Mouse (Mus musculus): ENCODE measurements at regions not wholly inside any gene's neighbourhood (a gene's known extent, or its start where the extent isn't known, plus 50 kb on each side); places are given as distances from the start of the nearest gene placed in this dataset.

DNA sequence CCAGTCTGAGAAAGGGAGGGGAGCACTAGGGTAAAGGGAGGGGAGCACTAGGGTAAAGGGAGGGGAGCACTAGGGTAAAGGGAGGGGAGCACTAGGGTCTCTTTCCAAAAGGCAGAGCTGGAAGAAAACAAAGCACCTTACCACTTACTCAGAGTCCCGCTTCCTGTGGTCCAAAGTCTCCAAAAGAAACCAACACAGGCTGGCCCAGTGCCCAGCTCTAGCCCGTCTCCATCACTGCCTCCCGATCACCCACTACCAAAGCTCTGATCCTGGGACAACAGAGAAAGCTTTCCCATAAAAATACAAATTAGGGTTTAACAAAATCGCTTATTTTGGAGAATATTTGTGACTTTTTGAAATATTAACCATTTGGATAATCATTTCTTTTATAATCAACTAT is 188.4 kb upstream of the Ppp2r2d start:
- 79% methylated on average over 4 of the region's 4 CpGs for WGBS

GRCm38 (mm10) chr7:138657076-138657475 is 188.8 kb upstream of the Ppp2r2d start:
- H3K4me3 ChIP-seq (ENCODE audit: low read depth, low read length) = no peak overlapping the region
- no peaks in the 10 kb centered on the region for H3K36me3 ChIP-seq (ENCODE audit: control insufficient read depth, insufficient read depth, low read length)
- no peaks in the 10 kb centered on the region for H3K4me1 ChIP-seq (ENCODE audit: control insufficient read depth, insufficient read depth, low read length)
- no peaks in the 10 kb centered on the region; the same call in 1 of the 2 replicates for H3K9me3 ChIP-seq (ENCODE audit: control insufficient read depth, low read depth, low read length)
- H3K9ac ChIP-seq (replicated peaks; ENCODE audit: low read depth, low read length) = no peak overlapping the region
- WGBS = 86% methylated on average over 2 of the region's 2 CpGs
- no peak overlapping the region for H3K27ac ChIP-seq (ENCODE audit: low read length)
- no peak for ATAC-seq (ENCODE audit: insufficient number of reproducible peaks, insufficient read depth, low FRiP score, low read depth)
- no peak overlapping the region for H3K4me2 ChIP-seq (replicated peaks; ENCODE audit: low read depth, low read length)
- no peaks in the 10 kb centered on the region for H3K27me3 ChIP-seq (ENCODE audit: control insufficient read depth, insufficient read depth, low read length)

More for the DNA sequence above, 188.4 kb upstream of the Ppp2r2d start:
- Histone ChIP-seq H3K4me2 (replicated peaks; ENCODE audit: low read depth, low read length) (no peak overlapping the region), H3K9ac (replicated peaks; ENCODE audit: low read depth, low read length) (no peak overlapping the region), H3K9me3 (ENCODE audit: control insufficient read depth, low read depth, low read length) (no peaks in the 10 kb centered on the region; the same call in 1 of the 2 replicates), H3K36me3 (ENCODE audit: control insufficient read depth, insufficient read depth, low read length) (no peaks in the 10 kb centered on the region), H3K4me1 (ENCODE audit: control insufficient read depth, insufficient read depth, low read length) (no peaks in the 10 kb centered on the region), H3K4me3 (ENCODE audit: low read depth, low read length) (no peak overlapping the region), H3K27ac (ENCODE audit: low read length) (no peak overlapping the region), H3K27me3 (ENCODE audit: control insufficient read depth, insufficient read depth, low read length) (no peaks in the 10 kb centered on the region)
- no peak for ATAC-seq (ENCODE audit: insufficient number of reproducible peaks, insufficient read depth, low FRiP score, low read depth)

DNA sequence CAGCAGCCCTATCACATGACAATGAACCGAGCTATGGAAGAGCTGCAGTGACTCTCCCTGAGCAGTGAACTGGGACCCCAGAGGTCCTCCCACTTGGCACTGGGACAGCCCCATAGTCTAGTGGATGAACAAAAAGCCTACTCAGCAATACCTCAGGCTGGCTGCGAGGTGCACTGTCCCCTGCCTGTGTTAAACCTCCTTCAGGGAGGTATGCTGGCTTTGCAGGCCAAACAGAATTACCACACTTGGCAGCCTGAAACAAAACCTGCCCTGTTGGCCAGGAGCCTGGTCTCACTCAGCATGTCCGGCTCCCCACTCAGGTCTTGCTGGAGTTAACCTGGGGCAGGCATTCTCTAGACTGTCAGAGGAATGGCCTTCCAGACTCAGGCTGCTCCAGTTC is 189.9 kb upstream of the Ppp2r2d start:
- H3K4me2 ChIP-seq (replicated peaks; ENCODE audit: low read depth, low read length) = no peak overlapping the region
- no peaks in the 10 kb centered on the region for H3K36me3 ChIP-seq (ENCODE audit: control insufficient read depth, insufficient read depth, low read length)
- H3K4me1 ChIP-seq (ENCODE audit: control insufficient read depth, insufficient read depth, low read length) = no peaks in the 10 kb centered on the region
- H3K27me3 ChIP-seq (ENCODE audit: control insufficient read depth, insufficient read depth, low read length) = no peaks in the 10 kb centered on the region
- H3K27ac ChIP-seq (ENCODE audit: low read length) = no peak overlapping the region
- no peak overlapping the region for H3K9ac ChIP-seq (replicated peaks; ENCODE audit: low read depth, low read length)
- no peak overlapping the region for H3K4me3 ChIP-seq (ENCODE audit: low read depth, low read length)
- no peak for ATAC-seq (ENCODE audit: insufficient number of reproducible peaks, insufficient read depth, low FRiP score, low read depth)
- no peaks in the 10 kb centered on the region; the same call in 1 of the 2 replicates for H3K9me3 ChIP-seq (ENCODE audit: control insufficient read depth, low read depth, low read length)
- WGBS = 43% methylated on average over 3 of the region's 3 CpGs

- 82% methylated on average over 5 of the region's 5 CpGs for WGBS
- no peaks in the 10 kb centered on the region for H3K4me1 ChIP-seq (ENCODE audit: control insufficient read depth, insufficient read depth, low read length)
- H3K27me3 ChIP-seq (ENCODE audit: control insufficient read depth, insufficient read depth, low read length) = no peaks in the 10 kb centered on the region
- H3K27ac ChIP-seq (ENCODE audit: low read length) = no peak overlapping the region
- H3K4me2 ChIP-seq (replicated peaks; ENCODE audit: low read depth, low read length) = no peak overlapping the region
- no peak for ATAC-seq (ENCODE audit: insufficient number of reproducible peaks, insufficient read depth, low FRiP score, low read depth)
- no peaks in the 10 kb centered on the region for H3K36me3 ChIP-seq (ENCODE audit: control insufficient read depth, insufficient read depth, low read length)
- H3K9ac ChIP-seq (replicated peaks; ENCODE audit: low read depth, low read length) = no peak overlapping the region
- no peaks in the 10 kb centered on the region; the same call in 1 of the 2 replicates for H3K9me3 ChIP-seq (ENCODE audit: control insufficient read depth, low read depth, low read length)
- H3K4me3 ChIP-seq (ENCODE audit: low read depth, low read length) = no peak overlapping the region
Measured at GRCm38 (mm10) chr7:138650946-138651345, 194.9 kb upstream of the Ppp2r2d start.

- Histone ChIP-seq H3K9me3 (ENCODE audit: control insufficient read depth, low read depth, low read length) (no peaks in the 10 kb centered on the region; the same call in 1 of the 2 replicates), H3K4me2 (replicated peaks; ENCODE audit: low read depth, low read length) (no peak overlapping the region), H3K36me3 (ENCODE audit: control insufficient read depth, insufficient read depth, low read length) (no peaks in the 10 kb centered on the region), H3K27ac (ENCODE audit: low read length) (no peak overlapping the region), H3K27me3 (ENCODE audit: control insufficient read depth, insufficient read depth, low read length) (no peaks in the 10 kb centered on the region), H3K9ac (replicated peaks; ENCODE audit: low read depth, low read length) (no peak overlapping the region), H3K4me1 (ENCODE audit: control insufficient read depth, insufficient read depth, low read length) (no peaks in the 10 kb centered on the region), H3K4me3 (ENCODE audit: low read depth, low read length) (no peak overlapping the region)
- 82% methylated on average over 2 of the region's 2 CpGs for WGBS
- no peak for ATAC-seq (ENCODE audit: insufficient number of reproducible peaks, insufficient read depth, low FRiP score, low read depth)
Measured at GRCm38 (mm10) chr7:138647636-138648035, 198.2 kb upstream of the Ppp2r2d start.

GRCm38 (mm10) chr7:138640492-138641165 is 205.2 kb upstream of the Ppp2r2d start:
- Histone ChIP-seq H3K27ac (ENCODE audit: low read length) (no peak overlapping the region), H3K4me1 (ENCODE audit: control insufficient read depth, insufficient read depth, low read length) (no peaks in the 10 kb centered on the region), H3K36me3 (ENCODE audit: control insufficient read depth, insufficient read depth, low read length) (no peaks in the 10 kb centered on the region), H3K27me3 (ENCODE audit: control insufficient read depth, insufficient read depth, low read length) (no peaks in the 10 kb centered on the region), H3K4me3 (ENCODE audit: low read depth, low read length) (no peak overlapping the region), H3K9me3 (ENCODE audit: control insufficient read depth, low read depth, low read length) (no peaks in the 10 kb centered on the region), H3K4me2 (replicated peaks; ENCODE audit: low read depth, low read length) (no peak overlapping the region), H3K9ac (replicated peaks; ENCODE audit: low read depth, low read length) (no peak overlapping the region)
- no peak for ATAC-seq (ENCODE audit: insufficient number of reproducible peaks, insufficient read depth, low FRiP score, low read depth)
- 65% methylated on average over 6 of the region's 6 CpGs for WGBS

DNA sequence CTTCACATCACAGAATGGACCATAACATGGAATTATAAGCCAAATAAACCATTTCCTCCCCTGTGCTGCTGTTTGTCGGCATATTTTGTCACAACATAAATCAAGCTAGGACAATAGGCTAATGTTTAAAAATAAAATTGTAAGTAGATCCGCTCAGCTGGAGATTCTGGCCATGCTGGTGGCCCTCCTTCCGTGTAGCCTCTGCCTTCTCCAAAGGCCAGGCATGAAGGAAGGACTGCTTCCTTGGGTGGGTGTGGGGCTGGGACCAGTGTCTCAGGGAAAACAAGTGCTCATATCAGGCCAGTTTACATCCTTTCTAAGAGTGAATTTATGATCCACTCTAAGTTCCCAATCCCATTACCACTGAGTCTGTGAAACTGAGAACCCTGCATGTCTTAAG is 206.3 kb upstream of the Ppp2r2d start:
- WGBS = 71% methylated on average over 3 of the region's 3 CpGs
- no peak for ATAC-seq (ENCODE audit: insufficient number of reproducible peaks, insufficient read depth, low FRiP score, low read depth)

DNA sequence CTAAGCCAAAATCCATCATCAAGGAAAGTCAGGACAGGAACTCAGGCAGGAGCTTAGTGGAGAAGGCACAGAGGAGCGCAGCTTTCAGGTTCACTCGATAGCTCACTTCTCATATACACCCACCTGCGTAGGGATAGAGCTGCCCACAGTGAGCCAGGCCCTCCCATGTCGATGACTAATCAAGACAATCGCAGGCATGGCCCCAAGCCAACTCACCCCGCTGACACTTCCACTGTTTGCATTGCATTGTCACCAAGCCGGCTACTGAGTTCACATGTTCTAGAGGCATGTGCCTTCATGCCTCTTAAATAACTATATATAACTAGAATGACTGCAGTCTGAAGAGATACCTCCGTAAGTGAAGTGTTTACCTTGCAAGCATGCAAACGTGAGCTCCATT is 219.8 kb upstream of the Ppp2r2d start:
- Histone ChIP-seq H3K9me3 (ENCODE audit: control insufficient read depth, low read depth, low read length) (no peaks in the 10 kb centered on the region), H3K27me3 (ENCODE audit: control insufficient read depth, insufficient read depth, low read length) (no peaks in the 10 kb centered on the region), H3K4me3 (ENCODE audit: low read depth, low read length) (no peak overlapping the region), H3K4me2 (replicated peaks; ENCODE audit: low read depth, low read length) (no peak overlapping the region), H3K9ac (replicated peaks; ENCODE audit: low read depth, low read length) (no peak overlapping the region), H3K4me1 (ENCODE audit: control insufficient read depth, insufficient read depth, low read length) (no peaks in the 10 kb centered on the region), H3K27ac (ENCODE audit: low read length) (no peak overlapping the region), H3K36me3 (ENCODE audit: control insufficient read depth, insufficient read depth, low read length) (no peaks in the 10 kb centered on the region)
- WGBS = 76% methylated on average over 9 of the region's 9 CpGs
- no peak for ATAC-seq (ENCODE audit: insufficient number of reproducible peaks, insufficient read depth, low FRiP score, low read depth)

More for the DNA sequence above, 206.3 kb upstream of the Ppp2r2d start:
- Histone ChIP-seq H3K27me3 (ENCODE audit: control insufficient read depth, insufficient read depth, low read length) (no peaks in the 10 kb centered on the region), H3K9me3 (ENCODE audit: control insufficient read depth, low read depth, low read length) (no peaks in the 10 kb centered on the region), H3K27ac (ENCODE audit: low read length) (no peak overlapping the region), H3K9ac (replicated peaks; ENCODE audit: low read depth, low read length) (no peak overlapping the region), H3K4me1 (ENCODE audit: control insufficient read depth, insufficient read depth, low read length) (no peaks in the 10 kb centered on the region), H3K36me3 (ENCODE audit: control insufficient read depth, insufficient read depth, low read length) (no peaks in the 10 kb centered on the region), H3K4me3 (ENCODE audit: low read depth, low read length) (no peak overlapping the region), H3K4me2 (replicated peaks; ENCODE audit: low read depth, low read length) (no peak overlapping the region)
